Mouse (Mus musculus): ENCODE results near the gene Rhox3h. TPM values are rescaled to one million over a fixed set of nuclear protein-coding genes. Genes with fewer than 3 reads are reported as not detected.

Gene Rhox3h
- not detected for polyA plus RNA-seq (2017; shearing (Covaris generic))

DNA sequence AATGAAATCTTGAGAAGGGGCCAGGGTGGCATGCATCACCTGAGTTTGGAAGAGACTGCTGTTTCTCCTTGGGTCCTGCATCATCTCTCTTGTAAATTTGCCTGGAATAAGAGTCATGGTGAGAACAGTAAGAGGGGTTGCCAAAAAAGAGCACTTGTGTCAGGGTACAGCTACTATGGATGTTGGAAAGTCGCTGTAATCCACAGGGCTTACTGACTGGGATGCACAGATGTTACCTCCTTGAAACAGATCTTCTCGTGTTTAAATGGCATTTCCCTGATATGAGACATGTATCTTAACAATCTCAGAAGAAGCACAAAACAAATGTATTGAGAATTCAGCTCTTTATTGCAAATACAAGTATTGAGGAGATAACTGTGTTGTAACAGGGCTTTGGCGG, at the start of gene Rhox3h:
Gene Rhox3h (minus strand): TSS at position 101 of the 400 bp plus-strand sequence.

DNA sequence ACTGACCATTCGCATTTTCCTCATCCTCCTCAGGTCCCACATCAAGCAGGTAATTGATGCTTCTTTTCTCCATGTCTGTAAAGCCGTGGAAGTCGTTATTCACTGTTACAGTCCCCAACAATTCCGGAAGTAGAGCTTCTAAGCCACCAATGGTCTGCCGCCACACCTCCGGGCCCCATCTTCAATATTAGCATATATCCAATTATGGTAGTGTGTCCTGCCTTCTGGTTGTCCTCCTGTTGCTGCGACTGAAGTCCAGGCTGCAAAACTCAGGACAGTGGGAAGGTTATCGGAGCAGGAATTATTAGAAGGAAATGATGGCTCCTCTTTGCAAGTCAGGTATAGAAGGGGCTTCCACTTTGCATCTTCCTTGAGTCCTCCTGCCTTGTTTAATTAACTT, 4.6 kb upstream of the Rhox3h start, which contains the start of gene Rhox2h:
Gene Rhox2h (minus strand): TSS at position 101 of the 400 bp plus-strand sequence.

GRCm38 (mm10) chrX:37651227-37651626, 17.3 kb downstream of the Rhox3h start, which contains the start of gene Rhox4g:
Gene Rhox4g (minus strand): TSS chrX:37651327.

DNA sequence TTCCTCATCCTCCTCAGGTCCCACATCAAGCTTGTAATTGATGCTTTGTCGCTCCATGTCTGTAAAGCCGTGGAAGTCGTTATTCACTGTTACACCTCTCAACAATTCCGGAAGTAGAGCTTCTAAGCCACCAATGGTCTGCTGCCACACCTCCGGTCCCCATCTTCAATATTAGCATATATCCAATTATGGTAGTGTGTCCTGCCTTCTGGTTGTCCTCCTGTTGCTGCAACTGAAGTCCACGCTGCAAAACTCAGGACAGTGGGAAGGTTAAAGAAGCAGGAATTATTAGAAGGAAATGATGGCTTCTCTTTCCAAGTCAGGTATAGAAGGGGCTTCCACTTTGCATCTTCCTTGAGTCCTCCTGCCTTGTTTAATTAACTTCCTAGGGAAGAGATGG, 25.2 kb downstream of the Rhox3h start, which contains the start of gene Rhox2g:
Gene Rhox2g (minus strand): TSS at position 101 of the 400 bp plus-strand sequence.

GRCm38 (mm10) chrX:37628512-37628911, 40.1 kb downstream of the Rhox3h start, which contains the start of gene Rhox3g:
Gene Rhox3g (minus strand): TSS chrX:37628612.

Other genes with a start within 250 kb of the Rhox3h start
- gene Rhox4b, start 236.3 kb downstream of the Rhox3h start, polyA plus RNA-seq (2017; shearing (Covaris generic)): under 1 TPM in 1 of 2 experiments, not detected in 1; 0.55 TPM
- not detected for gene Rhox2c, start 215.1 kb downstream of the Rhox3h start, polyA plus RNA-seq (2017; shearing (Covaris generic))
- not detected for gene Rhox3c, start 210.2 kb downstream of the Rhox3h start, polyA plus RNA-seq (2017; shearing (Covaris generic))
- gene Rhox4c, start 188.4 kb downstream of the Rhox3h start, polyA plus RNA-seq (2017; shearing (Covaris generic)): not detected
- gene Rhox2d, start 175.3 kb downstream of the Rhox3h start, polyA plus RNA-seq (2017; shearing (Covaris generic)): not detected
- under 1 TPM in 1 of 2 experiments, not detected in 1; 0.25 TPM for gene Rhox4d, start 154.4 kb downstream of the Rhox3h start, polyA plus RNA-seq (2017; shearing (Covaris generic))
- gene Rhox2e, start 138.3 kb downstream of the Rhox3h start, polyA plus RNA-seq (2017; shearing (Covaris generic)): not detected
- not detected for gene Rhox3e, start 126.7 kb downstream of the Rhox3h start, polyA plus RNA-seq (2017; shearing (Covaris generic))
- under 1 TPM in 1 of 2 experiments, not detected in 1; 0.57 TPM for gene Rhox4e, start 111.4 kb downstream of the Rhox3h start, polyA plus RNA-seq (2017; shearing (Covaris generic))
- not detected for gene Rhox2f, start 97.4 kb downstream of the Rhox3h start, polyA plus RNA-seq (2017; shearing (Covaris generic))
- not detected for gene Rhox3f, start 87.8 kb downstream of the Rhox3h start, polyA plus RNA-seq (2017; shearing (Covaris generic))
- not detected for gene Rhox4f, start 61.1 kb downstream of the Rhox3h start, polyA plus RNA-seq (2017; shearing (Covaris generic))
- not detected for gene Rhox3g, start 40.2 kb downstream of the Rhox3h start, polyA plus RNA-seq (2017; shearing (Covaris generic))
- not detected for gene Rhox2g, start 25.3 kb downstream of the Rhox3h start, polyA plus RNA-seq (2017; shearing (Covaris generic))
- gene Rhox4g, start 17.4 kb downstream of the Rhox3h start, polyA plus RNA-seq (2017; shearing (Covaris generic)): under 1 TPM in 1 of 2 experiments, not detected in 1; 0.31 TPM
- not detected for gene Rhox2h, start 4.5 kb upstream of the Rhox3h start, polyA plus RNA-seq (2017; shearing (Covaris generic))
- not detected for gene Rhox5, start 136.1 kb upstream of the Rhox3h start, polyA plus RNA-seq (2017; shearing (Covaris generic))
- gene Rhox6, start 158.1 kb upstream of the Rhox3h start, polyA plus RNA-seq (2017; shearing (Covaris generic)): not detected
- gene Rhox7a, start 162.9 kb upstream of the Rhox3h start, polyA plus RNA-seq (2017; shearing (Covaris generic)): not detected
- under 1 TPM in 1 of 2 experiments, not detected in 1; 0.20 TPM for gene Rhox8, start 210.2 kb upstream of the Rhox3h start, polyA plus RNA-seq (2017; shearing (Covaris generic))
- gene Rhox7b, start 228.5 kb upstream of the Rhox3h start, polyA plus RNA-seq (2017; shearing (Covaris generic)): not detected
- gene Rhox9, start 233.0 kb upstream of the Rhox3h start, polyA plus RNA-seq (2017; shearing (Covaris generic)): under 1 TPM in 1 of 2 experiments, not detected in 1; 0.27 TPM